Mouse (Mus musculus) midbrain, embryonic 15.5 days (tissue): ENCODE measurements around the gene Lingo4. TPM values are rescaled to one million over a fixed set of nuclear protein-coding genes. Genes with fewer than 3 reads are reported as not detected.

Experiments used
- ATAC-seq: fragments of 200-750 bp; cut with Nextera tagmentation; replicated peaks from 2 replicates; pipeline ENCODE4 v1.8.0; 2017; ENCODE audit warnings: moderate TSS enrichment
- H3K27ac ChIP-seq: fragments of 300-500 bp; sonication (generic); 2 replicates; pipeline ENCODE4 v1.5.1; 2015; ENCODE audit warnings: mild to moderate bottlenecking, inconsistent platforms
- H3K27me3 ChIP-seq: fragments of 300-500 bp; sonication (generic); replicated peaks from 2 replicates; pipeline ENCODE4 v1.6.1; 2015; ENCODE audit warnings: inconsistent platforms
- H3K36me3 ChIP-seq: fragments of 300-500 bp; sonication (generic); replicated peaks from 2 replicates; pipeline ENCODE4 v1.6.1; 2015; ENCODE audit warnings: inconsistent platforms
- H3K4me1 ChIP-seq: fragments of 300-500 bp; sonication (generic); 2 replicates; pipeline ENCODE4 v1.6.1; 2015; ENCODE audit warnings: inconsistent platforms
- H3K4me2 ChIP-seq: fragments of 300-500 bp; sonication (generic); 2 replicates; pipeline ENCODE4 v1.6.1; 2015; ENCODE audit warnings: inconsistent platforms, mild to moderate bottlenecking, moderate library complexity
- H3K4me3 ChIP-seq: fragments of 300-500 bp; sonication (generic); 2 replicates; pipeline ENCODE4 v1.5.1; 2015; ENCODE audit warnings: mild to moderate bottlenecking, inconsistent platforms
- H3K9ac ChIP-seq: fragments of 300-500 bp; sonication (generic); 2 replicates; pipeline ENCODE4 v1.6.1; 2015; ENCODE audit warnings: mild to moderate bottlenecking, inconsistent platforms
- H3K9me3 ChIP-seq: fragments of 300-500 bp; sonication (generic); 2 replicates; pipeline ENCODE4 v1.6.1; 2016; ENCODE audit warnings: inconsistent platforms
- WGBS: fragments of 180-500 bp; shearing (Covaris S2); methylation state at CpG from one replicate; pipeline ENCODE4 v1.1.7; 2015; ENCODE audit warnings: mixed read lengths; 5-methylcytosine and 5-hydroxymethylcytosine counted together
- polyA plus RNA-seq: library from polyadenylated mRNA; unstranded; fragments of >200 nt; fragmentation: Nextera tagmentation; extraction: Ambion mirVana; gene quantifications from 2 replicates; pipeline ENCODE4 v1.2.1, GENCODE M21; 2015

The Lingo4 gene
- 1.6 TPM in 2 replicates for polyA plus RNA-seq

DNA sequence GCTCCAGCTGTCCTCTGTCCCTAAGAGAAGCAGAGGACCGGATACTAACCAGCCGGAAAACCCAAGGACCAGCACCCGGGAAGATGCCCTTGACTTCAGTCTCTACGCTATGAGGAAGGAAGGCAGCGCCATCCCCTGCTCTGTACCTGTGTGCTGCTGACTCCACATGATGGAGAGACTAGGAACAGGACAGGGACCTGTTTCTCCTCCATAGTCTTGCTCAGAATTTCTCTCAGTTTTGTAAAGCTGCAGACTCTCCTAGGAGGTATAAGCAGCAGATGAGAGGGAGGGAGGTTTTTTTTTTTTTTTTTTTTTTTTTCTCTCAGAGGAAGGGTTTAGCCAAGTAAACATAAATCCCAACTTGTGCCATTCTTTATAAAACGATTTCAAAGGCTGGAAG lies at the start of gene Lingo4:
Gene Lingo4 (plus strand): TSS at position 301 of the 400 bp plus-strand sequence.
- no peak for ATAC-seq
- WGBS, result 71% methylated on average over 6 of the region's 6 CpGs
- Histone ChIP-seq H3K4me2 (peak within 1 kb of the TSS; percentile 72), H3K4me3 (peak within 1 kb of the TSS; percentile 41), H3K9ac (peak within 1 kb of the TSS; percentile 52; the same call in 1 of the 2 replicates), H3K9me3 (no peaks in the 10 kb centered on the region), H3K4me1 (peaks cover 16% of the 10 kb centered on the region), H3K27me3 (peaks cover 12% of the 10 kb centered on the region; the same call in 1 of the 2 replicates), H3K27ac (peak within 1 kb of the TSS; percentile 44; the same call in 1 of the 2 replicates), H3K36me3 (no peaks in the 10 kb centered on the region)

DNA sequence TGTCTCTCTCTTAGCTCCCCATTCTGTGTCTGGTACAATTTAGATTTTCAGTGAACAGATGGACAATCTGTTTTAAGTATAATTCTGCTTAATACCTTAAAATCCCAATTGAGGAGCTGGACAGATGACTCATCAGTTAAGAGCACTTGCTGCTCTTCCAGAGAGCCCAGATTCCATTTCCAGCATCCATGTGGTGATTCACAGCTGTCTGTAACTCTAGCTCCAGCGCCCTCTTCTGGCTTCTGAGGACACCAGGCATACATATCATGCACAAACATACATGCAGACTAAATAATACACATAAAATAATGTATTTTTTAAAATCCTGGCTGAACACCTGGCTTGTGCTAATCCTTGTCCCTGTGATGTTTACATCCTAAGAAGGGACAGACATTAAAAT lies 37.5 kb upstream of the Lingo4 start:
- Histone ChIP-seq H3K4me2 (no peak overlapping the region), H3K4me1 (peaks cover 12% of the 10 kb centered on the region; the same call in 1 of the 2 replicates), H3K36me3 (no peaks in the 10 kb centered on the region), H3K4me3 (no peak overlapping the region), H3K9me3 (no peaks in the 10 kb centered on the region), H3K9ac (no peak overlapping the region), H3K27me3 (0 out of 2 replicates have a peak, but pooled peaks cover 3% of the 10 kb centered on the region), H3K27ac (no peak overlapping the region)
- ATAC-seq, result no peak
- 3% methylated on average over 1 of the region's 1 CpGs for WGBS

DNA sequence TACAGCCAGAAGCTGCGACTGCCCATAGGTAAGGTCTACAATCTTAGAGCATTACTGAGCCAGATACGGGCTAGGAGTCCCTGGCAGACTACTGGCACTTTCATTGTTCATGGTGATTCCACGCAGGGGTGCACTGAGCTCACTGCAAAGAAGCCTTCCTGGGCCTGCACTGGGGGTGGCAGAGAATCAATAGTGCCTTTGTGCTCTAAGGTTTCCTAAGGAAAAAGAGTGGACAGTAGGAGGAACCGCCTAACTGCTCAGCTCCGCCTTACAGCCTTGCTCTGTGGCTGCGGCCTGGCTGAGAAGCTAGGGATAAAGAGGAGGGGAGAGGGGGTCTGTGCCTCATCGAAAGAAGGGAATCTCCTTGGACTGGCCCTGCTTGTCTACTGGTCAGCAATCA lies 36.2 kb upstream of the Lingo4 start, which contains the start of gene C2cd4d:
Gene C2cd4d (plus strand): TSS at position 301 of the 400 bp plus-strand sequence.
- Histone ChIP-seq H3K4me2 (peak within 1 kb of the TSS; percentile 91), H3K9ac (peak within 1 kb of the TSS; percentile 81), H3K4me1 (peaks cover 12% of the 10 kb centered on the region; the same call in 1 of the 2 replicates), H3K27ac (0 out of 2 replicates have a peak within 1 kb of the TSS, but pooled peaks have one; percentile 69), H3K27me3 (peaks cover 7% of the 10 kb centered on the region; the same call in 1 of the 2 replicates), H3K4me3 (peak within 1 kb of the TSS; percentile 57), H3K9me3 (no peaks in the 10 kb centered on the region), H3K36me3 (no peaks in the 10 kb centered on the region)
- WGBS, result 27% methylated on average over 7 of the region's 7 CpGs
- ATAC-seq, result no peak

DNA sequence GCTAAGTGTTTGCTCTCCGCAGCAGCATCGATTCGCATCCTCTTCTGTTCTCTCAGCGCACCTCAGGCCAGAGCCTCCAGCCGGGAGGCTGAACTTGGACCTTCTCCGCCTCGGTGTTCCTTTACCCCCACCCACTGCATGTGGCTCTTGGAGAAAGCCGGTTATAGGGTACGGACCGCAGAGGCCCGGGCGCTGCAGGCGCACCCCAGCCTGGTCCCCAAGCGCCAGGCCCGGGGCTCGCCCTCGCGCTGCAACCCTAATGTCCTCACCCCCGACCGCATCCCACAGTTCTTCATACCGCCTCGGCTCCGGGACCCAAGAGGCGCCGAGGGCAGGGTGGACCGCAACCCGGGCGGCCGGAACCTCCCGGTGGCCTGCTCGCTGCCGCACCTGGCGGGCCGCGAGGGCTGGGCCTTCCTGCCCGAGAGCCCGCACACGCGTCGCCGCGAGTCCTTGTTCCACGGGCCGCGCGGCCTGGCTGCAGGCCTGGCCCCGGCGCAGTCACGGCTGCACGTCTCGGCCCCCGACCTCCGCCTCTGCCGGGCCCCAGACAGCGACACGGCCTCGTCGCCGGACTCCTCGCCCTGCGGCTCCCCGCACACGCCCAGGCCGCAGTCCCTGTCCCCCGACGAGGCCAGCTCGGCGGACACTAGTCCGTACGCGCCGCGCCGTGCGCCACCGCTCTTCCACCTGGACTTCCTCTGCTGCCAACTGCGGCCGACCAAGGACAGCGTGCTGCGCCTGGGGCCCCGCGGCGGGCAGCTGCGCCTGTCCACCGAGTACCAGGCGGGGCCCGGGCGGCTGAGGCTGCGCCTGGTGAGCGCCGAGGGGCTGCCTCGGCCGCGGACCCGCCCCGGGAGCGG lies 34.8 kb upstream of the Lingo4 start:
- no peaks in the 10 kb centered on the region for H3K36me3 ChIP-seq
- H3K4me2 ChIP-seq, result peak overlapping the region; percentile 91
- peaks cover 7% of the 10 kb centered on the region; the same call in 1 of the 2 replicates for H3K27me3 ChIP-seq
- peaks cover 12% of the 10 kb centered on the region; the same call in 1 of the 2 replicates for H3K4me1 ChIP-seq
- ATAC-seq, result peak; percentile 68
- WGBS, result 6% methylated on average over 97 of the region's 97 CpGs
- H3K4me3 ChIP-seq, result peak overlapping the region; percentile 57
- peak overlapping the region; percentile 81 for H3K9ac ChIP-seq
- H3K27ac ChIP-seq, result peak overlapping the region; percentile 69
- H3K9me3 ChIP-seq, result no peaks in the 10 kb centered on the region

DNA sequence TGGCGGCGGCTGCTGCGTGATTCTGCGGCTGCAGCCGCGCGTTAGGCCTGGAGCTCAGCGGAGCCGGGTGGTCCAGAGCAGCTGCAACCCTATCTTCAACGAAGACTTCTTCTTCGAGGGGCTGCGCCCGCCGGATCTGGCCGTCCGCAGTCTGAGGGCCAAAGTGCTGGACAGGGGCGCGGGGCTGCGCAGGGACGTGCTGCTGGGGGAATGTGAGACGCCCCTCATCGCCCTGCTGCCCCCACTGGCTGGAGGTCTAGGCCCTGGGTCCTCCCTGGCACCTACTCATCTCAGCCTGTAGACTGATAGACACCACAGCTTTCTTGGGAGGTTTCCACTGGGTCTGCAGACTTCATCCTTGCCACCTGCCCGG lies 34.2 kb upstream of the Lingo4 start:
- WGBS, result 4% methylated on average over 23 of the region's 23 CpGs
- Histone ChIP-seq H3K27me3 (peaks cover 7% of the 10 kb centered on the region; the same call in 1 of the 2 replicates), H3K9me3 (no peaks in the 10 kb centered on the region), H3K36me3 (no peaks in the 10 kb centered on the region), H3K4me1 (peaks cover 12% of the 10 kb centered on the region; the same call in 1 of the 2 replicates), H3K9ac (peak overlapping the region; percentile 81), H3K4me2 (peak overlapping the region; percentile 91), H3K27ac (peak overlapping the region; percentile 69), H3K4me3 (peak overlapping the region; percentile 57)
- ATAC-seq, result peak; percentile 63

DNA sequence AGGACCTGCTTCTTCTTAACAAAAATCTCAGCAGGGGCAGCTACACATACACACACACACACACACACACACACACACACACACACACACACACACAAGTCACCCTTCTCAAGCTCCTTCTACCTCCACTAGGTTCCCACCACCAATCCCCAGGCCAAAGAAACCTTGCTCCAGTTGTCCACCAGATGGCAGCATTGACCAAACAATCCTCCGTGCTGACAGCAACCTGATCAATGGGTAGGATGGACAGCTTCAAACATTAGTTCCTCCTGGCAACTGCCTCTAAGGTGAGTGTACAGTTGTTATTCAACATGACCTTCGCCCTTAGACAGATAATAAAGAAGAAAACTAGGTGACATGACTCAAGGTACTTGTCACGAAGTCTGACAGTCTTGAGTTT lies 31.6 kb upstream of the Lingo4 start:
- no peak overlapping the region for H3K9ac ChIP-seq
- 22% methylated on average over 3 of the region's 3 CpGs for WGBS
- peaks cover 7% of the 10 kb centered on the region; the same call in 1 of the 2 replicates for H3K27me3 ChIP-seq
- ATAC-seq, result peak; percentile 10; the same call in 1 of the 2 replicates
- no peak overlapping the region for H3K4me3 ChIP-seq
- H3K4me1 ChIP-seq, result peaks cover 17% of the 10 kb centered on the region
- H3K27ac ChIP-seq, result no peak overlapping the region
- H3K36me3 ChIP-seq, result no peaks in the 10 kb centered on the region
- H3K4me2 ChIP-seq, result no peak overlapping the region
- no peaks in the 10 kb centered on the region for H3K9me3 ChIP-seq

DNA sequence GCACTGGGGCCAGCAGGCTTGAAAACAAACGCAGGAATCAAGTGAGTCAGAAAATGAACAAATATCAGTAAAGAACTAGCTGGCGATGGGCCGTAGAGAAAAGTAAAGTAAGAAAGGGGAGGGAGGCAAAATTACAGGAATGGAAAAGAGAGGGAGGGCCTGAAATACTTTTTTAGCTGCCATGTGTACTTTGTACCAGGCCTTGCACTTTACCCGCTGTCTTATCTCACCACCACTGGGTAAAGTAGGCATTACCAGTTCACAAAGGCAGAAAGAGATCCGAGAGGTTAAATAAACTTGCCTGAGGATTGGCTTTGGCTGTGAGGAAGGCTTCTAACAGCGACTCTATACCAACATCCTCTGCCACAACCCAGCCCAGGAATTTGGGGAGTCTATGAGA lies 30.8 kb upstream of the Lingo4 start:
- Histone ChIP-seq H3K9me3 (no peaks in the 10 kb centered on the region), H3K36me3 (no peaks in the 10 kb centered on the region), H3K9ac (no peak overlapping the region), H3K4me3 (no peak overlapping the region), H3K4me1 (peaks cover 18% of the 10 kb centered on the region), H3K27me3 (peaks cover 7% of the 10 kb centered on the region; the same call in 1 of the 2 replicates), H3K27ac (no peak overlapping the region), H3K4me2 (no peak overlapping the region)
- ATAC-seq, result no peak
- 87% methylated on average over 6 of the region's 6 CpGs for WGBS

DNA sequence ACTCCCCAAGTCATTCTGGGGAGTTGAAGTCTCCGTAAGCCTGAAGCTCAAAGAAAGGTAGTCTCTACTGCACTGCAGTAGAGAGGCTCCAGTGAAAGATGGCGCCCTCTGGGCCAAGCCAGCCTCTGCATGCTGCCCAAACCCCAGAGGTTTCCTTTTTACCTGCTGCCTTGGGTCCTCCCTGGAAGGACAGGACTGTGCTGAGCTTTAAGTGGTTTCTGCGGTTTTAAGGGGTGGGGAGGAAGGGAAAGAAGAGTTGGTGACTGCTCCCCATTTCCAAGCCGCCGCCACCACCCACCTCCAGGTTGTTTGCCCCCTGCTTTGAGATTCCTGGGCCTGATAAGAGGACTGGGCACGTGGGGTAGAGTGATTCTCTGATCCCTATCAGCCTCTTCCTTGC lies 29.7 kb upstream of the Lingo4 start:
- ATAC-seq, result no peak
- peaks cover 5% of the 10 kb centered on the region; the same call in 1 of the 2 replicates for H3K27me3 ChIP-seq
- no peaks in the 10 kb centered on the region for H3K9me3 ChIP-seq
- H3K27ac ChIP-seq, result no peak overlapping the region
- no peak overlapping the region for H3K4me2 ChIP-seq
- H3K36me3 ChIP-seq, result no peaks in the 10 kb centered on the region
- peaks cover 22% of the 10 kb centered on the region for H3K4me1 ChIP-seq
- H3K4me3 ChIP-seq, result no peak overlapping the region
- H3K9ac ChIP-seq, result no peak overlapping the region
- 65% methylated on average over 6 of the region's 6 CpGs for WGBS

DNA sequence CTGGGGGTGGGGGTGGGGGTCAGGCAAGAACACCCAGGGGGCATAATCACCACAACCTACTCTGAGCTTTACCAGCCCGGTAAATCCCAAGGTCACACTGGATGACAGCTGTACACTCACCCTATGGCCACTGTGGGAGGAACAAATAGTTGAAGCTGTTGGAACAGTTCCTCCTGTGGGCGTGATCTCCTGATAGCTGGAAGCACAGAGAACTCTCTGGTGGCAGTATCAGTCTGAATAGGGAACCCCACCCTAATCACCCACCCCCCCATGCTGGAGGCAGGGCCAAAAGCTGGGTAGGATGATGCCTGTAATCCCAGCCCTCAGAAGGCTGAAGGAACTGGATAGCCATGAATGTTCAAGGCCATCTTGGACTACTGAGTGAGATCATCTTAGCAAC lies 28.6 kb upstream of the Lingo4 start:
- ATAC-seq, result no peak
- 57% methylated on average over 2 of the region's 2 CpGs for WGBS
- no peaks in the 10 kb centered on the region for H3K36me3 ChIP-seq

DNA sequence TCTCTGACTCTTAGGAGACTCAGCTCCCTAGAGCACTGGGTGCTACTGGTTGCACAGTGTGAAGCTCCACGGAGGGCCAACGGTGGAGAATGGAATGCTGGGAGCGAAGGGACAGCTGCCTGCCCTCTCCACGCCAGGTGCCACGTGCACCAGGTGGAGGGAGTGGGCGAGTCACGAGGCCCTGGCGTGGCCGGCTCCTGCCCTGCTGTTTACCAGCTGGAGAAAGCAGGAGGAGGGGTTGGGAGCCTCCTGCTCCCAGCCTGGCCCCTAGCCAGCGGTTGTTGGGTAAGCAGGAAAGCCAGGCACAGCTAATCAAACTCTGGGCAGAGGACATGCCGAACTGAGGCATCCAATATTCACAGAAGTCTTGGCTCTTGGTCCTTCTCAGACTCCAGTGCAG lies 26.7 kb upstream of the Lingo4 start:
- Histone ChIP-seq H3K9me3 (no peaks in the 10 kb centered on the region), H3K4me3 (no peak overlapping the region), H3K9ac (no peak overlapping the region), H3K4me1 (peaks cover 22% of the 10 kb centered on the region), H3K4me2 (peak overlapping the region; percentile 26), H3K27me3 (no peaks in the 10 kb centered on the region), H3K27ac (no peak overlapping the region), H3K36me3 (no peaks in the 10 kb centered on the region)
- ATAC-seq, result peak; percentile 19; the same call in 1 of the 2 replicates
- WGBS, result 1% methylated on average over 11 of the region's 11 CpGs

More for the DNA sequence above, 28.6 kb upstream of the Lingo4 start:
- Histone ChIP-seq H3K27me3 (peaks cover 5% of the 10 kb centered on the region; the same call in 1 of the 2 replicates), H3K4me3 (no peak overlapping the region), H3K27ac (no peak overlapping the region), H3K4me2 (no peak overlapping the region), H3K9me3 (no peaks in the 10 kb centered on the region), H3K4me1 (peaks cover 22% of the 10 kb centered on the region), H3K9ac (no peak overlapping the region)

DNA sequence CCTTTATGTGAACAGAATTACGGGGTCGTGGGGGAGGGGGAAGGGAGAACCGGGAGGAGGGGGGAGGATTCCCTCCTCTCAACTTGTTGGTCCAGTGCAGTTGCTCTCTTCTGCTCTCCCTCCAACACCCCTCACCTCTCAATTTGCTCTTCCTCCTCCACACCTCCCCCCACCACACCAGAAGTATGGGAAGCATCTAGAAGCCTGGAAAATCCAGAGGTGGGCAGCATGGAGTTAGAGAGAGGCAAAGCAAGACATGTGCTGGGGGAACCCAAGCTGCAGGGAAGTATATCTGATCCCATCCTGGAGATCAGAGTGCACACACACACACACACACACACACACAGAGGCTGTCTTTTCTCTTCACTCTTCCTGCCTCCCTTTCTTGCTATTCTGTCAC lies 26.3 kb upstream of the Lingo4 start:
- Histone ChIP-seq H3K4me1 (peaks cover 22% of the 10 kb centered on the region), H3K27ac (no peak overlapping the region), H3K27me3 (no peaks in the 10 kb centered on the region), H3K9me3 (no peaks in the 10 kb centered on the region), H3K4me3 (no peak overlapping the region), H3K36me3 (no peaks in the 10 kb centered on the region), H3K9ac (no peak overlapping the region), H3K4me2 (peak overlapping the region; percentile 26; the same call in 1 of the 2 replicates)
- 0% methylated on average over 3 of the region's 3 CpGs for WGBS
- ATAC-seq, result no peak

DNA sequence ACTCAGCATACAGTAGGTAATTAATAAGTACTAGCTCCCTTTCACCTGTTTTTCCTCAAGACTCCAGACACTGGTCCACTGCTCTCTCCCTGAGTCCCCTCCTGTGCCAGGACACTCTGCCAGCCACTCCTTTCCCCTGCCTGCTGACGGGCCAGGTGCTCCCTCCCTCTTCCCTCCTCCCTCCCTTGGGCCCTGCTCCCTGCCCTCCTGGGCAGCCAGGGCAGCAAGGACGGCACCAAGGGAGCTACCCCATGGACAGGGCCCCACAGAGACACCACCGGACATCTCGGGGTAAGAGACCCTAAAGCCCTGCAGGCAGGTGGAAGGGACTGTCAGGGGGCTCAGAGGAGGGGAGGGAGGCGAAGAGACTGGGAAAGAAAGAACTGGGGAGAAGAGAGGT lies 25.7 kb upstream of the Lingo4 start, which contains the start of gene Rorc:
Gene Rorc (plus strand): TSS at position 154 of the 400 bp plus-strand sequence.
- Histone ChIP-seq H3K9me3 (no peaks in the 10 kb centered on the region), H3K4me1 (peaks cover 22% of the 10 kb centered on the region), H3K4me2 (peak within 1 kb of the TSS; percentile 42), H3K27me3 (no peaks in the 10 kb centered on the region), H3K27ac (no peak within 1 kb of the TSS), H3K36me3 (no peaks in the 10 kb centered on the region), H3K4me3 (0 out of 2 replicates have a peak within 1 kb of the TSS, but pooled peaks have one; percentile 7), H3K9ac (no peak within 1 kb of the TSS)
- ATAC-seq, result no peak
- 14% methylated on average over 5 of the region's 5 CpGs for WGBS
